Mouse (Mus musculus) heart, adult 11 months (tissue): Measurements from ENCODE around the gene 4930407I10Rik.

Source experiments
- DNase-seq: peaks from one replicate; pipeline ENCODE4 v3.0.0; 2022

Gene 4930407I10Rik

DNA sequence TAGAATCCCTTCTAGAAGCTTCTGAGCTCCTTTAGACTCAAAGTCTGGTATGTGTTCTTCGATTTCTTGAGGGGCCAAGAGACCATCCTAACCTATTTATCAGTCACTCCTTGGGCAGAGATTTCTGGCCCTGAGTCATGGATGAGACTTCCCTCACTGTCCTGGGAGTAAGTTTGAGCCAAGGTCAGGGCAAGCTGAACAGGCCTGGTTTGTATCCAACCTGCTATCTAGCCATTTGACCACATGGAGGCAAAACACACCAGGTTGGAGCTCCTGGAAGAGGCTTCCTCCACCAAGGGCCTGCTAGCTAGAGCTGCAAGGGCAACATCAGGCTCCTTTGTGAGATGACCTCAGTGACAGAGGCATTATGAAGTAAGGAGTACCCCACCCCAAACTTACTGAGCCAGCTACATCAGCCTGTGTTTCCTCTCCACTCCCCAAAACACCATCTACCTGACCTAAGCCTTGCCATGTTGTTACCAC lies at the start of gene 4930407I10Rik:
4930407I10Rik (plus strand) TSS at position 433 of the 483 bp plus-strand sequence.
- DNase-seq: no peak

DNA sequence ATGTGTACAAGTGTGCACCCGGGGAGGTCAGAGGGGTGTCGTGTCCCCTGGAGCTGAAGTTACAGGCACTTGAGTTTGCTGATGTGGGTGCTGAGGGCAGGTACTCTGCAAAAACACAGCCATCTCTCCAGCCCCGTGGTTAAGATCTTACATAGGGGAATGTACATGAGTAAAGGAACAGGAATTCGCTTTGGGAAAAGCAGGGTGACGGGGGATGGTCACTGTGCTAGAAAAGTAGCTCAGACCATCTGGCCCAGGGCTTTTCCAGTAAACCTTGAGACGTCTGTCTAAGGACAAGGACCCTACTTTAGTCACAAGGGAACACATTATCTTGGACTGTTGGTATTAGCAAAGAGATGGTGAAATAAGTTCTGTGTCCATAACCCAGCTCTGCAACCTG lies 47.0 kb upstream of the 4930407I10Rik start:
- no peak for DNase-seq

DNA sequence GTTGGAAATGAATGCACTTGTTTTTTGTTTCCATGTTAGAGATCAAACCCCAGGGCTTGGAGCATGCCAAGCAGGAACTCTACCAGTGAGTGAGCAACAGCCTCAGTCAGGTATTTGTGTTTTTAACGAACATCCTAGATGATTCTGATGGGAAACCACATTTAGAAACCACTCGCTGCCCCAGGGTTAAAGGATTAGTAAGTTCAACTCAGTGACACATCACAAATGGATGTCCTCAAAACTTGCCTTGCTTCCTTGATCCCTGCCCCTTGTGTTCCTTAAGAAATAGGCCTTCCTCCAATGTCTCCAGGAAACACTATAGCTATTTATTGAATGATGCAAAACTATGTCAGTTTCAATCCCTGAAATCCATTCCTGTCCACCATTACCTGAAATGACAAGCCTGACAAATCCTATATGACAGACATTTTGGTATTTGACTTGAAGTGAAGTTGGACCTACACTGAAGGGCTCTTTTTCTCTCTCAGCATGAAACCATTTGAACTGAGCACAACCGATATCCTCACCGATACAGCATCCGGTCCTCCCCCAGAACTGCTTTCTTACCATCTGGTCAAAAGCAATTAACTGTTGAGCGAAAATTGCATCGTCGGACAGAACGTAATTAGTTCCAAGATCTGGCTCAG lies 44.1 kb upstream of the 4930407I10Rik start:
- DNase-seq: no peak

DNA sequence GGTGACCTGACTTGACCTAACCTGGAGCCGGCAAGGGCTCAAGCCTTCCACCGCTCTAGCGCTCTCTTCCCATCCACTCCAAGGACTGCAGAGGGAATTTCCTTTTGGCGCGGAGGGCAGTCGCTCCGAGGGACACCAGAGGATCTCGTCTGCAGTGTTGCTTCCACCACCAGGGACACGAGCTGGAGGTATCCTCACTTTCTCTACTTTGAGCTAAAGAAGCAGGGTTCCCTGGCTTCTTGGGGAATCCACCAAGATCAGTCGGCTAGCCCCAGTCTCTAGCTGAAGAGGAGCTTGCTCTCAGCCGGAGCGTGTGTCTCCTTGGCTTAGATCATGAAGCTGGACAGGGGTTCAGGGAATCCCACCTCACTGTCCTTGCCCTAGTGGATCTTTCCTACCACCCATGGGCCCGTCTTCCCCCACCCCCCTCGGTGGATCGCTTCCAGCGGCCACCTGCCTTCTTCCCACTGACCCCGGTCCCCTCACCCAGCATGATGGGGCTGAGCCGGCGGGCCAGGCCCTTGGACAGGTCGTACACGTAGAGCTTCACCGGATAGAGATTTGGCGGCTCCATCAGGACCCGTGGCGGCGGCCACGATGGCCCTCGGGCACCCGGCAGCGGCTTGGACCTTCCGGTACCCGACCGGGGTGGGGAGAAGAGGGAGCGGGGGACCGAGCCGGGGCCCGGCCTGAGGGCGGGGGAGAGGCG lies 43.4 kb upstream of the 4930407I10Rik start:
- DNase-seq: no peak

DNA sequence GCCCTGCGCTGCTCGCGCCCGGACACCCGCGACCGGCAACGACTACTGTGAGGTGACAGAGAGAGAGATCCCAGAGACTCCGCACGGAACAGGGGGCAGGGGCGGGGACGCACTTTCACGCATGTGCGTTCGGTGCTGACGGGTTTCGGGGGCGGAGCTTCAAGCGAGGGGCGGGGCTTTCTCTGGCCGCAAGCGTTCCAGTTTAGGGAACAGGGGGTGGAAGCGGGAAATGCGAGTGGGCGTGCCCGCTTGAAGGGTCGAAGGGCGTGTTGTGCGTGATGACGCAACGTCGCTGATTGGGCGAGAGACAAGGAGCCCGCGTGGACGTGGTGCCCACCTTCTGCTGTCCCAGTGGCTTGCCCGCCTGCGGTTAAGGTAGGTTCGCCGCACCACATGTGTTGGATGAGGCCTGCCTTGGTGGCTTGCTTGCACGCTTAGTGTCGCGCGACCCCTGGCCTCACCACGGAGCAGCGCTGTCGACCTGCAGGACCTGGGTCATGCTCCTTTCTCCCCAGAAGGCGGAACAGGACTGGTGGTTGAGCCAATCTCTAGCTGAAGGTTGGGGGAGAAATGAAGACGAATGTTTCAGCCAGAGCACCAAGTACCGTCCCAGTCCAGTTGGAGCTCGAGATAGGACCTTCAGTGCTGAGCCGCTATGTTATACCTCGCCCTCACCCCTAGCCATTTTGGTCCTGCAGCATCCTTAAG lies 42.7 kb upstream of the 4930407I10Rik start:
- DNase-seq: peak; percentile 100

DNA sequence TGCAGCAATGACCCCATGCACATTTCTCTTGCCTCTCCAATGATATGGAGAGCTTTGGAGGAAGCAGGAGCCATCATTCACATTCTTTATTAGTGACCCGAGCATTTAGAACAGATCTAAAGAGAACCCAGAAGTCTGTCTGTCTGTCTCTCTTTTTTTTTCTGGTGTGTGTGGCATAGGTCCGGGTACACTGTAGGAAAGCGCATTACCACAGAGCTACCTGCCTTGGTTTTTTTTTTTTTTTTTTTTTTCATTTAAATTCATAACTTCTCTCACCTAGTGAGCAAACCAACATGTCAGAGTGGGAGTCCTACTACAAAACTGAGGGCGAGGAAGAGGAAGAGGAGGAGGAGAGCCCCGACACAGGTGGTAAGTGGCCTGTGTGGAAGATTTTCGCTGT lies 42.1 kb upstream of the 4930407I10Rik start:
- no peak for DNase-seq

DNA sequence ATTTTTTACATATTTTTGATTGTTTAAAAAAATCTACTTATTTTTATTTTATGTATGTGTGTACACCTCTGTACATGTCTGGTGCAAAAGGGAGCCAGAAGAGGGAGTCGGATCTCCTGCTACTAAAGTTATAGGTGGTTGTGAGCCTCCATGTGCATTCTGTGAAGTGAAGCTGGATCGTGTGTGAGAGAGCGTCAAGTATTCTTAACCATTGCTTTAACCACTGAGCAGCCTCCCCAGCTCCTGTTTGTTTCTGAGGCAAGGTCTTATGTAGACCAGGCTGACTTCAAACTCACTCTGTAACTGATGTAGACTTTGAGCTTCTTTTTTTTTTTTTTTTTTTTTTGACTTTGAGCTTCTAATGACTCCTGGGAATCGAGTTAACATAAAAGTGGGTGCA lies 41.5 kb upstream of the 4930407I10Rik start:
- DNase-seq: no peak

DNA sequence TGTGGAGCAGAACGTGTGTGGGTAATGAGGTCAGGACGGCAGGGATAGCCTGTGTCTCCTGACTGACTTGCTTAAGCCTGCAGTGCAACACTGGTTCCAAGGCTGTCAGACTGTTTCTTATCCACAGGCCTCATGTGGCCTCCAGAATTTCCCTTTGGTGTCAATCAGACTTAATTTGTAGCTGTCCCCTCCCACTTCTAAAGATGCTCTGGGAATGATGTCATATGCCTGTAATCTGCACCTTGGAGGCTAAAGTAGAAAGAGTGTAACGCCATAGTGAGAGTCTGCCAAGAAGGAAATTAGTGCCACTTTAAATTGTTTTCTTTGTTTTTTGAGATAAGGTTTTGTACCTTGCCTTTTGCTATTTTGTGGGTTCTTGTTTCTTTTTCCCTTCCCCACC lies 39.7 kb upstream of the 4930407I10Rik start:
- no peak for DNase-seq

DNA sequence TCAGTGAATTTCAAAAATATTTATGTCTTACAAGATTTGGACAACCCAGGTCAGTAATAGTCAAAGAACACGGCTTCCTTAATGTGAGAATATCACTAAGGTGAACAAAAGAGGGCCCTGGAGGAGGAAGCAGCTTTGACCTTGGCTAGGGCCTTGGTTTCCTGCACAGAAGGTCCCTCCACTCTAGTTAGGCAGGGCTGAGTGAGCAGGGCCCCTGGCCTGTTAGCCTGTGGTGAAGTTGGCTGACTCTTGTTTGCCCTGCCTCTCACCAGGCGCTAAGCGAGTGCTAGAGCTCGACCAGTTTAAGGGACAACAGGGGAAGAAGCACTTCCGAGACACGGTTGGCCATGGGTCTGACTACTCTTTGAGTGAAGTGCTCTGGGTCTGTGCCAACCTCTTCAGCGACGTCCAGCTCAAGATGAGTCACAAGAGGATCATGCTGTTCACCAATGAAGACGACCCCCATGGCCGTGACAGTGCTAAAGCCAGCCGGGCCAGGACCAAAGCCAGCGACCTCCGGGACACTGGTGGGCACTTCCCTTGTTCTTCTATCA lies 36.3 kb upstream of the 4930407I10Rik start:
- no peak for DNase-seq

DNA sequence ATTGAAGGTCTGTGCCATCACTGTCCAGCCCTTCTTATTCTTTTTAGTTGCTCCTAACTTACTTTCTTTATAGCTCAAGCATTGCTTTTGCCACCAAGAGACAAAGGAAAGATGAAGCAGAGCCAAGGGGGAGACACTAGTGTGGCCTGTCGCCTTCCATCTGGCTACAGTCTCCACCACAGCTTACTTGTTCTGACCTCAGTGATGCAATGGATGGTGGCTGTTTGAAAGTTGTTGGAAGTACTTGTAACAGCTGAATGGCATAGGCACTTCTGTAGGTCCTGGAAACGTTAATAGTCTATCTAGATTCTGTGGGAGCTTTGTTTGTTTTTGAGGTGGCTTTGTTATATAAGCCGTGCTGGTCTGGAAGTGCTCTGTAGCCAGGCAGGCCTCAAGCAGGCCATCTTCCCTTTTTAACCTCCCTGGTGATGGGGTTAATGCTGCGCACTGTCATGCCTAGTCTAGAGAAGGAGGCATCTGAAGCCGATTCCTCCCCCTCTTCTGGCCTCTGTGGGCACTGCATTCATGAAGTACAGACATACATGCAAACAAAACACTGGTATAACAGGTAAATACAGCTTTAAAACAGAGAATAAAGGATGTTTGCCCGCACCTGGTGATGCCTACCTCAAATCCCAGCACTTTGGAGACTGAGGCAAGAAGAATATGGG lies 34.9 kb upstream of the 4930407I10Rik start:
- DNase-seq: no peak

DNA sequence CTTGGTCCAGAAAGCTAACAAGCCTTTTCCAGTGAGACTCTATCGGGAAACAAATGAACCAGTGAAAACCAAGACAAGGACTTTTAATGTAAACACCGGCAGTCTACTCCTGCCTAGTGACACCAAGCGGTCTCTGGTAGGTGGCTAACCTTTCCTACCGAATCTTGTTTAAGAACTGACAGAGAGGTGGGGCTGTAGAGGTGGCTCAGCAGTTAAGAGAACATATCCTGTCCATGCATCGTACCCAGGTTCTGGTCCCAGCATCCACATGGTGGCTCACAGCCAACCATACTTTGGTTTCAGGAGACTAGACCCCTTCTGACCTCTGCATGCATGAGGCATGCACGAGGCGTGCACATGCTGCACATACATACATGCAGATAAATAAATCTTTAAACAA lies 31.7 kb upstream of the 4930407I10Rik start:
- DNase-seq: no peak

DNA sequence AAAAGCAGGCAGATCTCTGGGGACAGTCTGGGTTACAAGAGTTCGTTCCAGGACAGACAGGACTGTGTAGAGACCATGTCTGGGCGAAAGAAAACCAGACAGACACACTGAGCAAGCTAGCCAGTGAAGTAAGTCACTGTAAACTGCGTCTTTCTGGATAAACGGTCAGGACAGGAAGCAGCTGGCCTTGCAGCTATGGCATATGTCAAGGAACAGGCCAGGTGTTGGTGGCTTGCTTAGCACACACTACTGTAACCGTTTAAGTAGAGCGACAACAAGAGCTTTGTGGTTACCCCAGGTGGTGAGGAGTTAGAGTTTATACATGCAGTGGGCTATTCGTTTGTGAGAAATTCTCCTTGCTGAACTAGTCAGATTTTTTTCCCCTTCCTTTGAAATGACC lies 31.2 kb upstream of the 4930407I10Rik start:
- no peak for DNase-seq

DNA sequence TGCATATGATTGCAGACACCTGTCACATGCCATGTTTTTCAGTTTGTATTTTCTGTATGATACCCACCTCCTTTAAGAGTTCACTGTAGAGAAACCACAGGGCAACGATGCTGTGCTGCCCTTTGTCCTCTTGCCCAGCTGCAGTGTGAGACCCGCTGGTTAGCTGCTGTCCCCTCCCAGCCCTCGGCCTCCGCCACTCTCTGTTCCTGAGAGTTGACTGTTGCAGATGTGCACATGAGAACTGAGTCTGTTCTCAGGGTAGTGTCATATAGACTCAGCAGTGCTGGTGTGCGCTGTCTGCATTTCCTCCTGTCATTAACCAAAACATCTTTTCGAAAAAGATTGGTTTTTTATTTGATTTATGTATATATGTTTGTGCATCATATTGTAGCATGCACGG lies 26.6 kb upstream of the 4930407I10Rik start:
- DNase-seq: no peak

DNA sequence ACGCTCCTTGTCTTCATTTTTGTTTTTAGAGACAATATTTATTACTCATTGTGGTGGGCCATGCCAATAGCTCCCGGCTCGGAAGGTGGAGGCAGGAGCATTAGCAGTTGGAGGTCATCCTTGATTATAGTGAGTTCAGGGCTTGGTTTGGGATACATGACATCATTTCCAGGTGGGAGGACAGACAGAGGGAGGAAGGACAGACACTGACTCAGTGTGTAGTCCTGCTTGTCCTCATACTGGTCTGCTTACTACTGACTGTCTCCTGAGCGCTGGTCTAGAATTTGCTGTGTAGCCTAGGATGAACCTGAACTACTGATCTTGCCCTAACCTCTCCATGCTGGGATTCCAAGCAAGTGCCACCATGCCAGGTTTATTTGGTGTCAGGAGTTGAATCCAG lies 25.2 kb upstream of the 4930407I10Rik start, which contains the start of gene Desi1:
Desi1 (minus strand) TSS at position 101 of the 400 bp plus-strand sequence.
- no peak for DNase-seq

DNA sequence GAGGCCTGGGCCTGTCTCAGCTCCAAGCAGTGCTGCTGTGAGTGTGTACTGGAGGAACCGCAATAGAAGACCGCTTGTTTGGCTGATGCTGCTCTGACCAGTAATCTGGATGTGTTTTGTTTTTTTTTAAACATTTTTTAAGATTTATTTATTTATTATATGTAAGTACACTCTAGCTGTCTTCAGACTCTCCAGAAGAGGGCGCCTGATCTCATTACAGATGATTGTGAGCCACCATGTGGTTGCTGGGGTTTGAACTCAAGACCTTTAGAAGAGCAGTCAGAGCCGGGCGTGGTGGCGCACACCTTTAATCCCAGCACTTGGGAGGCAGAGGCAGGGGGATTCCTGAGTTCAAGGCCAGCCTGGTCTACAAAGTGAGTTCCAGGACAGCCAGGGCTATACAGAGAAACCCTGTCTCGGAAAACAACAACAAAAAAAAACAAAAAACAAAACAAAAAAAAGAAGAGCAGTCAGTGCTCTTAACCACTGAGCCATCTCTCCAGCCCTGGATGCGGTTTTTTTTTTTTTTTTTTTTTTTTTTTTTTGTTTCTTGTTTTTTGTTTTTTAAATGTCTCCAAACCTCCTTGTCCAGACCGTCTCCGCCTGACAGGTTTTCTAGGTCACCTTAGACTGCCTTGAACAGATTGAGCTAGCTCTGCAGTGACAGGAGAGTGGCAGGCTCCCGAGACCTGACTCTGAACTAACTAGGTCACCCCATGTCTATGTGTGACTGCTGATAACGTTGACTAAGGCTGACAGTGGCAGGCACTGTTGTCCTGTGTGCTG lies 22.9 kb upstream of the 4930407I10Rik start:
- no peak for DNase-seq

DNA sequence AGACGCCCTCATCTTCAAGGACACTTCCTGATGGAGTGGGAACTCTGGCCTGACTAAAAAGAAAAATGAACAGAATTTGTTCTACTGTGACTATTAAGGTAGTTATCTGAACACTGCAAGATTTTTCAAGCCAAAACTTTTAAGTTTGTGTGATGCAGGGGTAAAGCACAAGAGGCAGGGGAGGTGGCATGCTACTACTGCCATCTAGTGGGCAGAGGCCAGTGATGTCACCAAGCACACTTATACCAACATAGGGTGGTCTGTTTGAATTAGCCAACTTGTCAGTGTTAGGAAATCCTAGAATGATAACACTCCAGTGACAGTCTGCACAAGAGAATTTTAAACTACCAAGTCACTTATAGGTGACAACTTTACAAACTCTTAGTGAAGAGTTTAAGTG lies 18.3 kb upstream of the 4930407I10Rik start:
- DNase-seq: no peak

DNA sequence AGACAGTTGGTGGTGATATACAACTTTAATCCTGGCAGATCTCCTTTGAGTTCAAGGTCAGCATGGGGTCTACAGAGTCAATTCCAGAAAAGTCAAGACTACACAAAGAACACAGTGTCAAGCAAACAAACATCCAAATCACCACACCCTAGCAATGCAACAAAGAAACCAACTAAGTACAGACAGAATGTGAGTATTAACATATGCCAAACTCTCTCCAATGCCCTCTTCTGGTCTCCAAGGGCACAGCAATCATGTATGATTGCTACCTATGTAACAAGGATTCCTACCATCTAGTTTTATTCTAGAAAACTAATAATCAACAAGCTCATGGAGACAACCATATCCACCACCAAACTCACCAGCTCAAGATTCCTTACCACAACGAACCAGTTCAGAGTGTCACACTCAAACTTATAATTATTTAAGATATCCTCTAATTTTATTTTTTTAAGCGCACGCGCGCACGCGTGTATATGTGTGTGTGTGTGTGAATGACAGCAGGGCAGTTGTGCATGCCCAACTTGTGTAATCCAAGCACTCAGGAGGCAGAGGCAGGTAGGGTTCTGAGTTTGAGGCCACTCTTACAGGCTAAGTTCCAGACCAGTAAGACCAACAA lies 14.7 kb upstream of the 4930407I10Rik start:
- DNase-seq: no peak

DNA sequence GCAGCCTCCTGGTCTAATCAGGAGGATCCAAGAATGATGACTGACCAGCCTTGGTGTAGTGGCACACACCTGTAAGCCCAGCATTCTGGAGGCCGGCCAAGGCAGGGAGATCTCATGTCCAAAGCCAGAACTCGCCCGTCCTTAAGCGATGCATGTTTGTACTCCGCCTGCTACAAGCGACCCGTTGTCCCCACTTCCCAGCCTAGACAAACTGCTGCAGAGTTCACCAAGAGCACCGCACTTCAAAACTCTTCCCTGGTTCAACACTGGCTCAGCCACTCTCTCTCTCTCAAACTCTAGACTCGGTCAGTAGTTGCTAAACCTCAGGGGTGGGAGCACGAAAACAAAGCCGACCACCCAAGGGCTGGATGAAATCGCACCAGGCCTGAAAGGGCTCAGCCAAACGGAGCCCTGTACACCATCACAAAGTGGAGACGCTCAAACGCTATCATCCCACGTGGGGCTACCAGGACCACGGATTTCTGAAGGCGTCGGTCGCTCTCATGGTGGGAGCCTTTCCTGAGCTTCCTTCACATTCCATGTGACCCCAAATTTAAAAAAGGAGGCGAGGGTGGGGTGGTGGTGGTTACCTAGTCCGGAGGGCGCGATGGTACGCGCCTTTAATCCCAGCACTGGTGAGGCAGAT lies 12.6 kb upstream of the 4930407I10Rik start:
- DNase-seq: no peak

DNA sequence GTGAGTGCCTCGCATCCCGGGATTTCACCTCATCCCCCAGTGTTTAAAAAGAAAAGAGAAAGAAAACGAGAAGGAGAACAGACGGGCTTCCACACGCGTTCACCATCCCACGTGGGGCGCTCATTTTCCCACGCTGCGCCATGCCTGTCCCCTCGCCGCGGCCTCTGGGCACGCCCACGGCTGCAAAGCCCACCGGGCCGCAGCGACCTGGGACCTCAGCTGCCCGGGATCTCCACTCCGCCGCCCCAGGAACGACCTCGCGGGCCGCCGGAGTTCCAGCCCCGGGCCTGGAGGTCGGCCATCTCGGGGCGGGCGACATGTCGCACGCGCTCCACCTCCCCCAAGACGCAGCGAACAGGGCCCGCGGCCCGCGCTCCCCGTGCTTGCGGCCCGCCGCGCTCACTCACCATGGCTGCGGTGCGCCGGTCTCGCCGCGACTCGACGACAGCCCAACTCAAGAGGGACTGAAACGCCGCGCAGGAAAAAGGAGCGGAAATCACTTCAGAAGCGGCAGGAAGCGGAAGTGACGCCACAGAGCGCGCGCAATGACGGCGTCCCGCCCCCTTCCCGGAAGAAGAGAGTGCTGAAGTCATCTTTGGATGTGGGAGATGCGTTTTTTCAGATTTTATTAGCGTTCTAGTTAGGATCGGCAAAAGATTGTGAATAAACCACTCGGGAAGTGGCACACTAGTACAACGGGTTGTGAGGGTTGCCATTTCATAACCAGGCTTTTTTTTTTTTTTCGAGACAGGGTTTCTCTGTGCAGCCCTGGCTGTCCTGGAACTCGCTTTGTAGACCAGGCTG lies 11.7 kb upstream of the 4930407I10Rik start, which contains the start of gene Snu13:
Snu13 (minus strand) TSS at position 519 of the 804 bp plus-strand sequence.
- peak; percentile 98 for DNase-seq

DNA sequence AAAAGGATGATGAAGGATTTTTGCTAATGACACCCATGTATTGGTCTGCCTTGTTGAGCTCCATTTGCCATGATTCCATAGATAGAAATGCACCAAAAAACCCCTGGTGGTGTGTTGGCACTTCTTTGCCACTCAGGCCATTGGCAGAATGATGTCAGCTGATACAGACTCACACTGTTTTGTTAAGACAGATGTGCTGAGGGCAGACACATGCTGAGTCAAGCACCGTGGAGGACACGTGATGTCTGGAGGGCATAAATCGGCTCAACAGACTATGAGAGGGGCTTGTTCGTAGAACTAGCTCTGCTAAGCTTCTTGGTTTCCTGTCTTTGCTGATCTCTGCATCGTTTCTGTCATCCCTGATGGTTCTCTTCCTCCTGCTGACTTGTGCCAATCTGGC lies 6.4 kb upstream of the 4930407I10Rik start:
- no peak for DNase-seq
